Mouse (Mus musculus) retina, postnatal 7 days (tissue): ENCODE measurements around the gene Hspa12b.
A peak's percentile ranks its signal among the peaks of the same experiment; 100 is the strongest.

Experiments
- DNase-seq: peaks from one replicate; pipeline ENCODE4 v3.0.0-alpha.2; 2012; ENCODE audit warnings: low read depth, low spot score

Gene Hspa12b

DNA sequence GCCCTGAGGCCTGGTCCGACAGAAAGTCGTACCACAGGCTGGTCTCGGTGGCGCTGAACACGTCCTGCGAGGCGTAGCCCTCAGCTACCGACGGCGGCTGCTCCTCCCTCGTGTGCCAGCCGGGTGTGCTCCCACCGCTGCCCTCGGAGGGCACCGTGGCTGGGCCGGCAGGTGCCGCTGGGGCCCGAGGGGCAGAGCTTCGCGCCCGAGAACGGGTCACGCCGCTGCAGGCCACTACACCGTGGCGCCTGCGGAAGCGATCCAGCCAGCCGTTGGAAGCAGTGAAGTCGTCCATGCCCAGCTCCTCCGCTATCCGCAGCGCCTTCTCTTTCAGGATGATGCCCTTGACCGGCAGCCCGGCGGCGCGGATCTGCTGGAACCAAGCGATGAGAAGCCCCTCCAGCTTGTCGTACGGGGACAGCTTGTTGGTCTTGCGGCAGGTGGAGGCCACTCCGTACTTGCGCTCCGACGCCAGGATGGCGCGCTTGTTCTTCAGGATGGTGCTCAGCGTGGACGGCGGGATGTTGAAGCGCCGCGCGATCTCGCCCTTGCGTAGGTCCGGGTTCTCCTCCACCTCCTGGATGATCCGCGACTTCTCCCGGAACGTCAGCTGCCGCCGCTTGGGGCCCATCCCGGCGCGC lies 52.3 kb downstream of the Hspa12b start:
- no peak for DNase-seq

DNA sequence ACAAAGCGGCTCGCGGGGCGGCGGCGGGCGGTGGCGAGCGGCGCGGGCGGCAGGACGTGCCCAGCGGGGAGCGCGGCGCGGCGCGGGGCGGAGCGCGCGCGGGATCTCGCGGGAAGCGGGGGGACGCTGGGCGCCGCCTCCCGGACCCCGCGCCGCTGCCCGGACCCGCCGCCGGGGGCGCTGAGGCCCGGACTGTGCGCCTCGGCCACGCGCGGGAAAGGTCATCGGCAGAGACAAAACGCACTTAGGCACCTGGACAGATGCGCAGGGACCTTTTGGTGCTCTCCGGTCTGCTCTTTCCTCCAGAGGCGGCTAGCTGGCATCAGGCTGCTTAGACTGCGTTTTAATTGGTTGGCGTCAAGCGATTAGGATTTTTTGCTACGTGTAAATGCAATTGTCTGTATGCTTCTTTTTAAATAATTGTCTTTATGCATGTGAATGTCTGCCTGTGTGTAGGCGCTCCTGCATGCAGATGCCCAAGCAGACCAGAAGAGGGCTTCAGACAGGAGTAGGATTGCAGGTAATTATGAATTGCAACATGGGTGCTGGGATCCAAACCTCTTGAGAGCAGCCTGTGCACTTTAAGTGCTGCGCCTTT lies 53.0 kb downstream of the Hspa12b start, which contains the start of gene Cenpb:
Gene Cenpb (minus strand): TSS at position 78 of the 598 bp plus-strand sequence.
- DNase-seq = peak; percentile 78

DNA sequence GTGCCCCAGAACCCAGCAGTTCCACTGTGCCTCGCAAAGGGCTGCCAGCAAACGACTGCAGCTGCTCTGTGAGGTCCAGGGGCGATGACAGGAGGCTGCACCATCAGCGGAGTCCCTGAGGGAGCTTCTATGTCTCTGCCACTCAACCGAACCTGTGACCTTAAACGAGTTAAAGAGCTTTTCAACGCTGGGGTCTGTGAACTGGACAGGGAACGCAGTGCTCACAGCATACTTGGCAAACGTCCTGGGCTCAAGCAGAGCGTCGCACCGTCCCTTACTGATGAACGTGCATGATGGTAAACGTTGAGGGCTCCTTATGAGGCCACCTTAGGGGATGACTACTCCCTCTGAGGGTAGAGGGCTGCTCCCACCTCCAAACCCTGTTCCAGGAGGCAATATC lies 59.3 kb downstream of the Hspa12b start:
- DNase-seq = no peak

DNA sequence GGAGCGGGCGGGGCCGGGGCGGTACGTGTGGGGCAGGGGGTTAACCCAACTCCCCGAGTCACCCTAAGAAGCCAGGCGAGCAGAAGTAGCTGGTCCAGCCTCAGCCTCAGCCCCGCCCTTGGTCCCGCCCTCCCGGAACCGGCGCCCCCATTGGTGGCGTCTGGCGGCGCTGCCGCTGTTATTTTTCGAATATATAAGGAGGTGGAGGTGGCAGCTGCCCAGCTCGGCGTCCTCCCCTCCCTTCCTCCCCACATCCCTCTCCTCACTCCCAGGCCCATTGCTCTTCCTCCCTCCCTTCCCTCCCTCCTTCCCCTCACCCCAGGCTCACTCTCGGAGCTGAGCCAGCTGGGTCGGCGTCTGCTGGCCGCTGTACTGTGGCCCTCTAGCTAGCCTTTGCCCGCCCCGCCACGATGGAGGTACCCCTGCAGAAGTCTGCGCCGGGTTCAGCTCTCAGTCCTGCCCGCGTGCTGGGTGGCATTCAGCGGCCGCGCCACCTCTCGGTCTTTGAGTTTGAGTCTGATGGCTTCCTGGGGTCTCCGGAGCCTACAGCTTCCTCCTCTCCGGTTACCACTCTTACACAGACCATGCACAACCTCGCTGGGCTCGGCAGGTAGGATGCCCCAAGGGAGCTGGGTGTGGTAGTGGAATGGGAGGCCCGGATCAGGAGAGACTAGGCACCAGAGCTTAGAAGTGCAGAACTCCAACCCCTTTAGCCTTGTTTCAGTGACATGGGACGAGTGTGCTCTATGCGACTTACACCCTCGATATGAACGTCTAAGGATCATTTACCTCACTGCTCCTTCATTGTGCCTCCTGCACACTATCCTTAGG lies 59.9 kb downstream of the Hspa12b start, which contains the start of the genes Cdc25b and Spef1:
Gene Cdc25b (plus strand): TSS at position 179 of the 831 bp plus-strand sequence.
Gene Spef1 (minus strand): TSS at position 512 of the 831 bp plus-strand sequence.
- no peak for DNase-seq

DNA sequence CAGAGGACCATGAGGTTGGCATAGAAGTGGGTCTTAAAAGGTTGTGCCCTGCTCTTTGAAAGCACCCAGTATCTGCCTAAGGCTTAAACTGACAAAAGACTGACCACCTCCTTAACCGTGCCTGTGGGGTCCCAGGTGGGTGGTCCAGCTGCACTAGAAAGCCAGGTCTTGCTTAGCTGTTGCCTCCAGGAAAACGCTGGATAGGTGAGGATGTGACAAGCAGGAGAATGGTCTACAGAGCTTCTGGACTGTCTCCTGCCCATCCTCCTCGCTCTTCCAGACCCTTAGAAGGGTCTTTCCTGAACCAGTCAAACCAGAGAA lies 60.5 kb downstream of the Hspa12b start:
- DNase-seq = no peak

DNA sequence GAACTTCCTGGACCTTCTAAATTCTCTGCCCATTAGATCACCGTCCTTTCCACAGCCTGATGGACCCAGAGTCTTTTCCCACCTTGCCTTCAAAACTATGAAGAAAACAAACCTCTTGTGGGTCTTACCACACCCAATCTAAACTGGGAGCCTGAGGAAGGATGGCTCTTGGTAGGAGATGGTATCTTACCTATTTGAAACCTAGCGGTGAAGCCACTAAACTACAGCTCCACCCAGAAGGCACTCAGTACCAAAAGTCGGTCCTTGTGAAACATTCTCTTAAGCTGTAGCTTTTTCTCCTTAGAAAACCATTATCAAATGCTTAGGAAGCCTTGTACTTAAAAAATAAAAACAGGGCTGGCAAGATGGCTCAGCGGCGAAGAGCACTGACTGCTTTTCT lies 61.2 kb downstream of the Hspa12b start:
- DNase-seq = no peak

DNA sequence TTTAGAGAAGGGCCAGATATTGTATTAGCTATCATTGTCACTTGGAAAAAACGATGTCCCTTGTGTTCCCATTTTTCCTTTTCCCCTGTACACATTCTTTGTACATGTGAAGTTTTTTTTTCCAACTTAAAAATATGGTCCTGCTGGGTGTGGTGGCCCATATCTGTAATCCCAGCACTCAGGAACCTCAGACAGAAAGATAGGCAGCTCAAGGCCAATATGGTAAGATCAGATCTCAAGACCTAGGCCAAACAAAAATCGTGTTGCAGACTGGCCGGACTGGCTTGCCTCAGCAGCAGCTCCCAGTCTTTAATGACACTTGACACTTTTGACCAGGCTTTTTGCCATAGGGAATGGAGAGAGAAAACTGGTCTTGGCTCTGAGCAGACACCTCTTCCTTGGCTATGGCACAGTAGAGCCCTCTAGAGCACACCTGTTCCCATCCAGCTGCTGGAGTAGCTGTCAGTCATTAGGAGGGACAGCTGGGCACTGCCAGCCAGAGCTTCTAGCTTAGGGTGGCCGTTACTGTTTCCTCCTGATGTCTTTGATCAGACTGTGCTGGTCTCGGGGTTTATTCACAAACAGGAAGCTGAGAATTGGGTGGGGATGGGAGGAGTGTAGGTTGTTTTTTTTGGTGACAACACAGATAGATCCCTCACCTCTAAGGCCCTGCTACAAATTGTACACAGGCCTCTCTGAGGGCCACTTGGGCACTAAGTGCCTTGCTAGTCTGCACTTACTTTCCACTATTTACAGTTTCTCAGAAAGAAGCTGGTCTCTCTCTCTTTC lies 62.6 kb downstream of the Hspa12b start:
- DNase-seq = no peak

DNA sequence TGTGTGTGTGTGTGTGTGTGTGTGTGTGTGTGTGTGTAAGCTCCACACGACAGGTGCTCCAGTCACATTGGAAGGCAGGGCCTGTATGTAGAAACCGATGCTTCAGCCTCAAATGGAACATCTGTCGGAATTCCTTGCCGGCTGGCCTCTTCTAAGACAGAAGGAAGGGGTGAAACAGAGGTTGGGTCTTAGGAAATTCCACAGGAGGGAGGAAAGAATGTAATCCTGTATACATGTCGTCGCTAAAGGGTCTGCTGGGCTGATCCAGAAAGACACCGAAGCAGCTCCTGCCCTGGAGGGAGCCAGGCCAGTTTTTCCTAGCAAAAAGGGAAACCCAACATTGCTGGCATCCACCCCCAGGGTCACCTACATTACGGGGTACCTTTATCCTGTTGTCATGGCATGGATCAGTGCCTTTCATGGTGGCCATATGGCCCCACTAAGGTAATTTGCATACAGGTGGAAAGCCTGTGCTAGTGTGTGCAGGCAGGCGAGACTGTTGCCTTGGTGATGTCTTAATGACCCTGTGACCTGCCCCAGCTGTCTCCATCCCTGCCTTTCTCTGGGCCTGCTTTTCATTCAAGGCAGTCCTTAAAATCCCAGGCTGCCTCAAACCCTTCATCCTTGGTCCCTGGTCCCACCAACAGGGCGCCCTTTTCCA lies 63.4 kb downstream of the Hspa12b start:
- DNase-seq = no peak

DNA sequence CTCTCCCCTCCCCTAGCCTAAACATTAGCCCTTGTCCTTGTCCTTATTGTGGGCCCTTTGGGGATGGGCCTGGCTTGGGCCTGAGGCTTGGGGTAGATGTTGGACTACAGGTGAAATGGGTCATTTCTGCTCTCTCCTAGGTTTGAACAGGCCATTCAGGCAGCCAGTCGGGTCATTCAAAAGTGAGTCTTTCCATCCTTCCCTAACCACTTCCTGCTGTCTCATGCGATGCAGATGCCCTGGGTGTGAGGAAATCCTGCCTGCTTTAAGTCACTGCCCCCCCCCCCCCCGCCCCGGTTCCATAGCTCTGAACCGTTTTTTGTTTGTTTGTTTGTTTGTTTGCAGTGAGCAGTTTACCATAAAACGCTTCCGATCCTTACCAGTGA lies 63.9 kb downstream of the Hspa12b start:
- no peak for DNase-seq
